Mouse (Mus musculus): ENCODE data around the gene Slc35f5. TPM values are rescaled to one million over a fixed set of nuclear protein-coding genes. Genes with fewer than 3 reads are reported as not detected.
A peak's percentile ranks its signal among the peaks of the same experiment; 100 is the strongest.
"Not testable (repeated sequence)": the region's sequence is repeated elsewhere in the genome, so short reads cannot be mapped to it uniquely, and the experiment has no call there.

Gene Slc35f5
- polyA plus RNA-seq (2015; fragmentation: Nextera tagmentation; extraction: Ambion mirVana), result 56.1 and 59.6 TPM in 2 replicates

DNA sequence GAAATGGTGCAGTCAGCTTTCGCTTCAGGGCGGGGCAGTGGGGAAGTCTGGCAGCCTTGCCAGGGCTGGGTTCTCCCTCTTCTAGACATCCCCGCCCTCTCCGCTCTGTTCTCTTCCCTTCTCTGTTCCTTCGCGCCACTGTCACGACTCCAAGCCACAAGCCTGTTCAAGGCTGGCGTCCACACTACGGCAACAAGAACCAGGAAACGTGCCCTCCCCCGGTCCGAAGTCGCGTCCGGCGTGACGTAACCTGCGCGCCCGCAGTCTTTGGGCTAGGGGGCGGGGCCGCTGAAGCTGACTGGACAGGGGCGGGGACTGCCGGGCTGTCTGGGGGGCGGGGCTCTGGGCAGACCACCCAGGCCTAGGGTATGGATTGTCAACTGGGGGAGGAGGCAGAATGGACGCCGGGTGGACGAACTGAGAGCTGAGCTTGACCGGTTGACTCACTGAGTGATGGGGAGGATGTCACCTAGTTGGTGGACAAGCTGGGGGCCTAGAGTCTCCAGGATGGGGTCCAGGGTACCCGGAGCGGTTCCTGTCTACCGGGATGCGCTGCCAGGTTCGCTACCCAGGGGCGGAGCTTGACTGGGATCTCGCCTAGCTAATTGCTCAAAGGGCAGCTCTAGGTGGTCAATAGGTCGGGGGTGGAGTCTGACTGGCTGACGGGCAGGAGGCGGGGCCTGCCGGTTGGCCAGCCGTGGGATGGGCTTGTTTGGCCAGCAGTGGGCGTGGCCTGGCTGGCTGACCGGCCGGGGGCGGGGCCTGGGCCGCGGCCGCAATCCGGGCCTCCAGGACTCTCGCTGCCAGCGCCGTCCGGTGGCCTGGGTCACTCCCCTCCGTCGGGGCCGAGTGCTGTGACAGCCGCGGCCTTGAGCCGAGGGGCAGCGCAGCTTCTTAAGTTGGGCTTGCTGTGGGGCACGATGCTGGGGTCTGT is at the start of gene Slc35f5:
Slc35f5 (plus strand) TSS at position 337 of the 934 bp plus-strand sequence.
- WGBS, result under 1% methylated on average over 59 of the region's 61 CpGs
- Histone ChIP-seq H3K27me3 (ENCODE audit: insufficient read depth, low read length) (no peaks in the 10 kb centered on the region), H3K4me3 (ENCODE audit: low read length) (peak within 1 kb of the TSS; percentile 94), H3K9me3 (ENCODE audit: low read length) (no peaks in the 10 kb centered on the region), H3K27ac (ENCODE audit: low read length) (peak within 1 kb of the TSS; percentile 97), H3K9ac (replicated peaks; ENCODE audit: low read length) (peak within 1 kb of the TSS; percentile 93), H3K4me1 (ENCODE audit: insufficient read depth, low read length) (peaks cover 16% of the 10 kb centered on the region), H3K36me3 (ENCODE audit: insufficient read depth, low read length) (peaks cover 6% of the 10 kb centered on the region; the same call in 1 of the 2 replicates), H3K4me2 (replicated peaks; ENCODE audit: low read depth, low read length) (peak within 1 kb of the TSS; percentile 81)
- ATAC-seq (ENCODE audit: low FRiP score, low TSS enrichment), result peak; percentile 96

DNA sequence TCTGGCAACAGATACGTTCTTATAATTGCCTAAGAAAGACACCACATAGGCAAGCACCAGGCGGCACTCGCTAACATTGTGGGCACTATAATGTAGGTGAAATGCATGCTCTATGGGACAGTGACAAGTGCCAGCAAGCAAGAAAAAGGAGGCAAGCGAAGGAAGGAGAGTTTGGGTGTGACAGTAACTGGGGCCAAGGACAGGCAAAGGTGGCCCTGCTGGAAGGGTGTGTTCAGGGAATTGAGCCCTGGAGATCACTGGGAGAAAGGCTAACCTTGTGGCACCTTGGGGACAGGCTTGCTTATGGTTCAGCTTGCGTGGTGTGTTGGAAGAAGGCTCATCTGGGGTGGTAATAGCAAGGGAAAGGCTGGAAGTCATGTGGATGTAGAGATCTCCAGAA is 45.7 kb upstream of the Slc35f5 start:
- H3K9me3 ChIP-seq (ENCODE audit: low read length), result no peaks in the 10 kb centered on the region
- no peak overlapping the region for H3K9ac ChIP-seq (replicated peaks; ENCODE audit: low read length)
- H3K4me2 ChIP-seq (replicated peaks; ENCODE audit: low read depth, low read length), result no peak overlapping the region
- no peak overlapping the region for H3K27ac ChIP-seq (ENCODE audit: low read length)
- H3K4me3 ChIP-seq (ENCODE audit: low read length), result no peak overlapping the region
- no peaks in the 10 kb centered on the region for H3K4me1 ChIP-seq (ENCODE audit: insufficient read depth, low read length)
- H3K27me3 ChIP-seq (ENCODE audit: insufficient read depth, low read length), result no peaks in the 10 kb centered on the region
- H3K36me3 ChIP-seq (ENCODE audit: insufficient read depth, low read length), result no peaks in the 10 kb centered on the region
- WGBS, result 93% methylated on average over 5 of the region's 5 CpGs
- ATAC-seq (ENCODE audit: low FRiP score, low TSS enrichment), result no peak

DNA sequence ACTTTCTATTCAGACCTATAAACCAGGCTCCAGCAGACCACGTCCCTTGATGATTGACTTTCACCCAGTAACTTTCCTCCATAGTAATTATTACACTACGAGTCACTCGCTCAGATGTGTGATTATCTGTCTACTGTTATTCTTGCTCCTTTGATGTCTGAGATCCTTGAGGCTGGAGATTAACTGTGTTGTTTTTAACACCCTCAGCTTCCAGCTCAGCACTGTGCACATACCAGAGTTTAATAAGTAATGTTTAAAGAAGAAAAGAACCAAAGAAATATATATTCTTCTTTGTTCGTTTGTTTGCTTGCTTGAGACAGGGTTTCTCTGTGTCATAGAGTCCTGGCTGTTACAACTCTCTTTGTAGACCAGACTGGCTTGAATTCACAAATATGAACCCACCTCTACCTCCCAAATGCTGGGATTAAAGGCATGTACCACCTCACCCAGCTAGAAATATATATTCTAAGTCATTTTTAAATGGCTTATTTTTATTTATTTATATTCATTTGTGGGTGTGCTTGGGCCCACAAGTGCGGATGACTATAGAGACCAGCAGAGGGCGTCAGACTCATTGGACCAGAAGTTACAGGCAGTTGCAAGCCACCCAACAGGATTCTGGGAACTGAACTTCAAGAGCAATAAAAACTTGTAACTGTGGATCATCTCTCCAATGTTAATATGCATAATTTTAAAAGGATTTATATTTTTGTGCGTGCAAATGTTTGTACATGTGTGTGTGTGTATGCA is 43.3 kb upstream of the Slc35f5 start:
- no peak for ATAC-seq (ENCODE audit: low FRiP score, low TSS enrichment)
- no peaks in the 10 kb centered on the region for H3K36me3 ChIP-seq (ENCODE audit: insufficient read depth, low read length)
- 60% methylated on average over 7 of the region's 7 CpGs for WGBS
- no peak overlapping the region for H3K27ac ChIP-seq (ENCODE audit: low read length)
- no peaks in the 10 kb centered on the region for H3K27me3 ChIP-seq (ENCODE audit: insufficient read depth, low read length)
- H3K4me1 ChIP-seq (ENCODE audit: insufficient read depth, low read length), result no peaks in the 10 kb centered on the region
- no peaks in the 10 kb centered on the region for H3K9me3 ChIP-seq (ENCODE audit: low read length)
- no peak overlapping the region for H3K4me2 ChIP-seq (replicated peaks; ENCODE audit: low read depth, low read length)
- H3K4me3 ChIP-seq (ENCODE audit: low read length), result no peak overlapping the region
- no peak overlapping the region for H3K9ac ChIP-seq (replicated peaks; ENCODE audit: low read length)

DNA sequence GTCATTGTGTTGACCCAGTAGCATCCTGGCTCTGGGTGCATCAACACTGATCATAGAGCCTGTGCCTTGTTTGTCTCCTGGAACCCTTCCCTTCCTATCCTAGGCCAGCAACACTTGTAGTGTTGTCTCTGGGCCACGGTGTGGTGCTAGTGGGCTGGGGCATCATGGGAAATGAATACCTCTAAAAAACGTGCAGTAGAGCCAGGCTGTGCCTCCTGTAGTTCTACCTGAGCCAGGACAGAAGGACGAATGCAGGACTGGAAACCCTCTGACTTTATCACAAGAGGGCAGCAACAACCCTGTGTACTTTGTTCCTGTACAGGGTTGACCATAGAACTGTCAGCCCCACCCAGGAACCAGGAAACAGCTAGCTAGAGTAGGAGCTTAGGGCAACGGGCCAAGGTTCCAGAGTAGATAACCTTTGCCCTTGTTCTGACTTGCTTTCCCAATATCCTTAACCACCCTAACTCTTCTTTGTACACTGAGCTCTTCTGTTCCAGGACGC is 41.2 kb upstream of the Slc35f5 start:
- Histone ChIP-seq H3K4me2 (replicated peaks; ENCODE audit: low read depth, low read length) (no peak overlapping the region), H3K27me3 (ENCODE audit: insufficient read depth, low read length) (no peaks in the 10 kb centered on the region), H3K4me1 (ENCODE audit: insufficient read depth, low read length) (no peaks in the 10 kb centered on the region), H3K4me3 (ENCODE audit: low read length) (no peak overlapping the region), H3K9ac (replicated peaks; ENCODE audit: low read length) (no peak overlapping the region), H3K9me3 (ENCODE audit: low read length) (no peaks in the 10 kb centered on the region), H3K27ac (ENCODE audit: low read length) (no peak overlapping the region), H3K36me3 (ENCODE audit: insufficient read depth, low read length) (no peaks in the 10 kb centered on the region)
- 51% methylated on average over 5 of the region's 5 CpGs for WGBS
- ATAC-seq (ENCODE audit: low FRiP score, low TSS enrichment), result peak; percentile 61

DNA sequence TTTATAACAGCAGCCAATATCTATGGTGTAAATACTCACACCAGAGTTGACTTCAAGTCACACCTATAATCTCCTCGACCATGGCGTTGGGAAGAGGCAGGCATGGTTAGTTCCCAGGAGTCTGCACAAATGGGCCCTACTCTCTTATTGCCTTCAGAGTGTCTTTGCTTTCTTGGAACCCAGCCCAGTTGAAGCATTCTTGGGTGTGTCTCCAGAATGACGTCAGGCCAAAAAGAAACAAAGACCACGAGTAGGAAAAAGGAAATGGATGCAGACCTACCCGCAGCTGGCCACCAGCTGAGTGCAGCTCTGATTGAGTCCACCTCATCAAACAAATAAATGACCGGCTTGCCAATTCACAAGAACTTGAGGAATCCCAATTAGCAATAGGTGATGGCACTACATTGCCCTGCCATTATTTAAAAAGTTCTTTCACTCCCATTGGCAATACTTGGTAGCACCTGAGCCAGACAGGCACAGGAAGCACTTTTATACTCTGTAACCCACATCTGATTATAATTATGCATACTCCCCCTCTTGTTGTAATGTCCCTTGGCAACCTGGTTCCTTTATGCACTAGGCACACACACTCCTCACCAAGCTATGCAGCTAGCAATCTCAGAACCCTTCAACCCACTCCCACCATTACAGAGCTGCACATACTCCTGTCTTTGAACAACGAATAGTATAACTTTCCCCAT is 34.3 kb upstream of the Slc35f5 start:
- Histone ChIP-seq H3K4me1 (ENCODE audit: insufficient read depth, low read length) (no peaks in the 10 kb centered on the region; the same call in 1 of the 2 replicates), H3K27me3 (ENCODE audit: insufficient read depth, low read length) (no peaks in the 10 kb centered on the region), H3K36me3 (ENCODE audit: insufficient read depth, low read length) (no peaks in the 10 kb centered on the region), H3K4me2 (replicated peaks; ENCODE audit: low read depth, low read length) (no peak overlapping the region), H3K27ac (ENCODE audit: low read length) (no peak overlapping the region; the same call in 1 of the 2 replicates), H3K9me3 (ENCODE audit: low read length) (no peaks in the 10 kb centered on the region), H3K9ac (replicated peaks; ENCODE audit: low read length) (no peak overlapping the region), H3K4me3 (ENCODE audit: low read length) (no peak overlapping the region)
- ATAC-seq (ENCODE audit: low FRiP score, low TSS enrichment), result peak; percentile 39; the same call in 1 of the 2 replicates
- WGBS, result 35% methylated on average over 7 of the region's 7 CpGs

DNA sequence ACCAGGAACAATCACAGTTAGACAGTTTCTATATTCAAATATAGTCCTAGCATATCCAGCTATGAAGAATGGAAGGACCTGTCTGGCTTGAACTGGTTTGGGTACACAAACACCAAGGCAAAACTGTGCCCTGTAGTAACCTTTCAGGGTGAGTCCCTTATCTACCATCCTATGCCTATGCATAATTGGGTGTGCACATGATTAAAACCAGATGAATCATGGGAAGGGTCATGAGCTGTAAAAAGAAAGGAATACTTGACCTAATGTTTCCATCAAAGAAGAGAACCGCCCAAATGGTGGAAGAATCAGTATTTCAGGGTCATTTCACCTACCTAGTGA is 33.8 kb upstream of the Slc35f5 start:
- Histone ChIP-seq H3K4me1 (ENCODE audit: insufficient read depth, low read length) (no peaks in the 10 kb centered on the region; the same call in 1 of the 2 replicates), H3K4me3 (ENCODE audit: low read length) (no peak overlapping the region), H3K36me3 (ENCODE audit: insufficient read depth, low read length) (no peaks in the 10 kb centered on the region), H3K9ac (replicated peaks; ENCODE audit: low read length) (no peak overlapping the region), H3K9me3 (ENCODE audit: low read length) (no peaks in the 10 kb centered on the region), H3K4me2 (replicated peaks; ENCODE audit: low read depth, low read length) (no peak overlapping the region), H3K27me3 (ENCODE audit: insufficient read depth, low read length) (no peaks in the 10 kb centered on the region), H3K27ac (ENCODE audit: low read length) (no peak overlapping the region; the same call in 1 of the 2 replicates)
- 83% methylated on average over 1 of the region's 1 CpGs for WGBS
- ATAC-seq (ENCODE audit: low FRiP score, low TSS enrichment), result no peak

DNA sequence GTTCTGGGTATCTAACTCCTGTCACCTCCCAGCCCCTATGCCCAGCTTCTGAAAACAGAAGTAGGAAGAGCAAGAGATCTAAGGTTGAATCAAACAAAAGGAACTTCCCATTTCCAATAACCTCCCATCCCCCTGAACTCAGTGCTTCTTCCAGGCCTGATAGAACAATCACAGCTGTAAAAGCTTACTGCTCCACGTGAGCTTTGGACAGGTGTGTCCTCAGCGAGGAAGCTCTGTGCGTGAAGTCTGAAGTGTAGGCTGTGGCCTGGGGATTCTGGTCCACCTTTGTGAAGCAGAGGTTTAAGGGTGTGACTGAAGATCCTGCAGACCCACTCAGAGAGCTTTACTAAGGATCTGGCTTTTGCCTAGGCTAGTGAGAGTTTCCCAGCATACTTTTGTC is 33.0 kb upstream of the Slc35f5 start:
- Histone ChIP-seq H3K9ac (replicated peaks; ENCODE audit: low read length) (no peak overlapping the region), H3K4me3 (ENCODE audit: low read length) (no peak overlapping the region), H3K9me3 (ENCODE audit: low read length) (no peaks in the 10 kb centered on the region), H3K27me3 (ENCODE audit: insufficient read depth, low read length) (no peaks in the 10 kb centered on the region), H3K27ac (ENCODE audit: low read length) (no peak overlapping the region), H3K36me3 (ENCODE audit: insufficient read depth, low read length) (no peaks in the 10 kb centered on the region), H3K4me1 (ENCODE audit: insufficient read depth, low read length) (no peaks in the 10 kb centered on the region; the same call in 1 of the 2 replicates), H3K4me2 (replicated peaks; ENCODE audit: low read depth, low read length) (no peak overlapping the region)
- 82% methylated on average over 3 of the region's 3 CpGs for WGBS
- ATAC-seq (ENCODE audit: low FRiP score, low TSS enrichment), result no peak

DNA sequence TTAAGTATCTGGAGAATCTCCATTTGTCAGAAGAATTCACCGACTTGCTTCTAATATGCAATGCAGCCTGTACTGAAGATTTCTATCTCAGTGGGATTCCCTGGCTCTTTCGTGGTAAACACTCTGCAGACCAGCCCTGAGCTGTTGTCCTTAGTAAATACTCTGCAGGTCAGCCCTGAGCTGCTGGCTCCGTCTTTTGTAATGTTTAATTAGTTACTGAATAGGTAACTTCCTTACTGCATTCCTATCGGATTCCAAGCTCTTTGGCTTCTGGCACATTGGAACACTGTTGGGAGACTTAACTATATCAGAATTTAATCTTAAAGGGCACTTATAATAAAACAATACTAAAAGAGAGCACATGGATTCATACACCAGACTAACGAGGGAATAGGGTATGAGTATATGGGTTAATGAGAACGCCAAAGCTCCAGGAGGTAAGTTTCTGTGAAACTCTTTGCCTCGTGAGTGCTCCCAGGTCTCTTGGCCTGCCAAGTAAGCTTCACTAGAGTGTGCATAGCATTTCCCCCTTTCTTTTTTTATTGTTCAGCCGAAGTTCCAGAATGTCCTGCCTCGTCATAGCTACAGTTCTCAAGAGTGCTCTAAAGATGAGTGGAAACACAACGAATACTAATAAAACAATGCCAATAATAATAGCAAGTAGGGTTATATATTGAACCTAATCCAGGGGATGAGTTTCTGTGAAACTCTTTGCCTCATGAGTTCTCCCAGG is 27.0 kb upstream of the Slc35f5 start:
- H3K36me3 ChIP-seq (ENCODE audit: insufficient read depth, low read length); H3K9ac ChIP-seq (replicated peaks; ENCODE audit: low read length); H3K4me3 ChIP-seq (ENCODE audit: low read length); H3K4me1 ChIP-seq (ENCODE audit: insufficient read depth, low read length); H3K9me3 ChIP-seq (ENCODE audit: low read length); H3K4me2 ChIP-seq (replicated peaks; ENCODE audit: low read depth, low read length); H3K27me3 ChIP-seq (ENCODE audit: insufficient read depth, low read length): not testable (repeated sequence)
- peak; percentile 74; the same call in 1 of the 2 replicates for ATAC-seq (ENCODE audit: low FRiP score, low TSS enrichment)
- H3K27ac ChIP-seq (ENCODE audit: low read length), result peak overlapping the region; percentile 79
- 69% methylated on average over 10 of the region's 10 CpGs for WGBS

DNA sequence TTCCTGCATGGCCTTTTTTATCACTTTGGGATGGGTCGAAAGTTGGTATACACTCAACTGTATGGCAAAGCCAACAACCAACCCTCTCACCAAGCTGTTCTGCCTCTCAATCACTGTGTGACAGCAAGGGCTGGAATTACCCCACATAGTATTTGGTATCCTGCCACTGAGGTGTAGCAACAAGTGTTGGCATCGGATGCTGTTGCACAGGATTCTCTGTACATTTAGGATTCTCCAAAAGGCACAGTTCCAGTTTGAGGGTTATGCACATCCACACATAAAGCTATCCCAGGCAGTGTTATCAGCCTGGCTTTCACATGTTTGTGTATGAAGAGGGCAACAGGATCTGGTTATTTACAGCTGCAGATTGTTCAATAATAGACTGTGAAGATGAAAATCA is 23.3 kb upstream of the Slc35f5 start:
- Histone ChIP-seq H3K27me3 (ENCODE audit: insufficient read depth, low read length) (no peaks in the 10 kb centered on the region), H3K36me3 (ENCODE audit: insufficient read depth, low read length) (no peaks in the 10 kb centered on the region), H3K4me3 (ENCODE audit: low read length) (no peak overlapping the region), H3K9me3 (ENCODE audit: low read length) (no peaks in the 10 kb centered on the region), H3K9ac (replicated peaks; ENCODE audit: low read length) (no peak overlapping the region), H3K4me1 (ENCODE audit: insufficient read depth, low read length) (no peaks in the 10 kb centered on the region), H3K27ac (ENCODE audit: low read length) (no peak overlapping the region), H3K4me2 (replicated peaks; ENCODE audit: low read depth, low read length) (no peak overlapping the region)
- no peak for ATAC-seq (ENCODE audit: low FRiP score, low TSS enrichment)
- WGBS, result 89% methylated on average over 2 of the region's 2 CpGs

Measured in kidney, embryonic 16.5 days (tissue).